Mouse (Mus musculus) heart, adult 11 months (tissue): ENCODE data around the gene Stx11.

ENCODE experiments used
- DNase-seq: peaks from one replicate; pipeline ENCODE4 v3.0.0; 2022

The Stx11 gene

DNA sequence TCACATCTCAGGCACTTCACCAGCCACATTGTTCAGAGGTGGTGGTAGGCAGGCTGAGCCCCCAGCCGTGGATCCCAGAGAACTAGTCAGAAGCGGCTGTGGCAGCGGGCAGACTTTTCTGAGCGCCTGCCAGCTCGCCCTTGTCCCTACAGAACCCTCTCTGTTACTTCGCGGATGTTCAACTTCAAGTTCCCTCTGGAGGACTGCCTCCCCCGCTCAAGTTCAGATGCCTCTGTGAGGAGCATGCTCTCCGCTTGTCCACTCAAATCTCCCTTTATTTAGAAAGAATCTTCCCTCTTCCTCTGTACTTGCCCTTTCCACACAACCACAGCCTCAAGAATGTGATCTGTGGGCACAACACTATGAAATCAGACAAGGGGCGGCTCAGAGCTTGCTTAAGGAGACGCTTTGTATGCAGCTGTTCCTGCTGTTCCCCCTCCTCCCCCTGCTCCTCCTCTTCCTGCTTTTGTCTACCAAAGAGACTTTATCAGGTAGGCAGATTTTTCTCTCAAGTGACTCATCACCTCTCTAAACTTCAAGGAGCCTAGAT, 52.0 kb downstream of the Stx11 start:
- DNase-seq, result peak; percentile 95

DNA sequence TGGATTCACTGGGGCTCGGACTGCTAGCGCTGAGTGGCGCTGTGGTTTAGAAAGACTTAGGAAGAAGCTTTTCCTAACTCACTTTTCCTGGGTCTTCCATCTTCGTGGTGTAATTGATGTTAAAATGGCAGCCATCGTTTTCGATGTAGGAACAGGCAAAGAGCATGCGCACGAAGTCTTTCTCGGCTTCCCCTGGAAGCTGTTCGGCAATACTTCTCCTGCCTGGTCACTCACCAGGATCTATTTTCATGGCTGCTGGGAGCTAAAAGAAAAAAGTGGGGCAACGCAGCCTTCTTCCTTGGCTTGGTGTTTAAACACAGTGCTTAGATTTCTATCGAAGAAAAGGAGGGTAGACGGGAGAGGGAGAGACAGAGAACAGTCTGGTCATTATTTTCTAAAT, 52.6 kb downstream of the Stx11 start:
- peak; percentile 68 for DNase-seq

DNA sequence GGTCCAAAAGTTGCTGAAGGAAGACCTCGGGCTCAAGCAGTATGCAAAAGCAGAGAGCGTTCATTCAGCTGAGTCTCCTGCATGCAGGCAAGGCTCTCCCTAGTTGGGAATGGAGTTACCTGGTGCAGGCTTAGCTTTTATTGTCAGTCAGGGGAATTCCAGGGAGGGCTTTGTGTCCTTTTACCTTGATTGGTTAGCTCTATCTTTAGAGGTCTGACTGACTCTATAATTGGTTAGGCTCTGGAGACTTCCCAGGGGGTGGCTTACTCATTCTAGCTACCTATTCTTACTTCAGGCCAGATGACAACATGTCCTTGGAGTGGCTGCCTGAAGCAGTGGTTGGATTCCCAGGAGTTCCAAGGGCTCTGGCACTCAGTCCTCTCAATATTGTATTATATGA, 54.2 kb downstream of the Stx11 start:
- peak; percentile 76 for DNase-seq

DNA sequence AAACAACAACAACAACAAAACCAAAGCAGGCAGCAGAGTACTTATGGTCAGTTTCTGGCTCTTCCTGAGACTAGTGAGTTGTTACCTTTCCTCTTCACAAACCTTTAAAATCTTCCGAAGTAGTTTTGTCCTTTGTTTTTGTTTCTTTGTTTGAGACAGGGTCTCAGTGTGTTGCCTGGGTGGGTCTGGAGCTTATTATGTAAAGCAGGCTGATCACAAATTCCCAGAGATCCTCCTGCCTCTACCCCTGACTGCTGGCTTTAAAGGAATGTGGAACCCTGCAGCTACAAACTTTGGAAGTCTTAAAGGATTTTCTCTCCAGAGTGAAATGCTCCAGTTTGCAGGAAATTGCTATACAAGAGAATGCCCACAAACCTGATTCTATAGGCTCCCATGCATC, 54.9 kb downstream of the Stx11 start:
- DNase-seq, result peak; percentile 37

DNA sequence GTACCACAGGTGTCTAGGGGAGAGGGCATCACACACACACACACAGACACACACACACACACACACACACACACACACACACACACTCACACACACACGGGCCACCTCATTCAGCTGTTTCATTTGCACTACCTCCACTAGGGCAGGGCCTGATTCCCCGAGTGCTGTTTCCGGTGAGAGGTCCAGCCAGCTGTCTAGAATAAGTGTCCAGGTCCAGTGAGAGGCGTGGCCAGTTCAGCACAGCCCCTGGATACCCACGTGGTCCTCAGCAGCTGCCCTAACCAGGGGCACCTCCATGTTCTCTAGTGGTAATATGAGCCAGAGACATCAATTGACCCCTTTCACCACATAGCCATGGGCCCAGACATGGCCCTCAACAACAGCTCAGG, 60.0 kb downstream of the Stx11 start:
- peak; percentile 54 for DNase-seq

DNA sequence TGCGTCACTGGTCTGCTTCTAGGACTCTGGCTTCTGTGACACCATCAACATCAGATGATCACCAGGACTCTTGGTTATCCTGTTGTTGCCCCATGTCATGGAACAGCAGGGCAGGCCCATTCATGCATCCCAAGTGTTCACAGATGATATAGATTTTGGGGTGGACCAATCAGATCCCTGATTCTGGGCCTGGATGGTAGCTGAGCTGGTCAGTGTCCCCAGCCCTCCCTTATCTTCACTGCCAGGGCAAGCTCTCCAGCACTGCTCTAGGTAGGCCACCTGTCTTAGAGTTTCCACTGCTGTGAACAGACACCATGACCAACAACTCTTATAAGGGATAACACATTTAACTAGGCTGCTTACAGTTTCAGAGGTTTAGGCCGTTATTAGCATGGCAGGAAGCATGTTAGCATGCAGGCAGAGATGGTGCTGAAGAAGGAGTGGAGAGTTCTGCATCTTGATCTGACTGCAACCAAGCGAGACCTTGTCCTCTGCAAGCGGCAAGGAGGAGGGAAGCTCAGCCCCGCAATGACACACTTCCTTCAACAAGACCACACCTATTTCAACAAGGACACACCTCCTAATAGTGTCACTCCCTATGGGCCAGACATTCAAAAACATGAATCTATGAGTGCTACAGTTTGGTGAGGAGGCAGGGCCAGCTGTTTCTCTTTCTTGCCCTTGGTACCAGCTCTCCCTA, 60.5 kb downstream of the Stx11 start:
- DNase-seq, result peak; percentile 78

DNA sequence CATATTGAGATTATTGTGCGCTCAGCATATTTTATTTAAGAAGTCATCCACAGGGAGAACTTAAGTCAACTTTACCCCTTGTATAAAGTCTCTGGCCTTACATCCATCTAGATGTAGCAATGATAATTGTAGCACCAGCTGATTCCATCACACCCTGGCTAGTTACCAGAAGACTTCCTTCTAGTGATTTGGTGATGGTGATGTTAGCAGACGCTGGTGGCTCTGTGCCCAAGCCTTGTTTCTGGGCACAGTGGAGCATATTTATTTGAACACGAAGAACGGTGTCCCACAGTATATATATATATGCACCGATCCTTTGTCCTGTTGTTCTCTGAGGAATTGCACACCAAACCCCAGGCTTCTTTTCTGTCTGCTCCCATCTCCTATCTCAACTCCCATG, 64.2 kb downstream of the Stx11 start:
- peak; percentile 61 for DNase-seq

DNA sequence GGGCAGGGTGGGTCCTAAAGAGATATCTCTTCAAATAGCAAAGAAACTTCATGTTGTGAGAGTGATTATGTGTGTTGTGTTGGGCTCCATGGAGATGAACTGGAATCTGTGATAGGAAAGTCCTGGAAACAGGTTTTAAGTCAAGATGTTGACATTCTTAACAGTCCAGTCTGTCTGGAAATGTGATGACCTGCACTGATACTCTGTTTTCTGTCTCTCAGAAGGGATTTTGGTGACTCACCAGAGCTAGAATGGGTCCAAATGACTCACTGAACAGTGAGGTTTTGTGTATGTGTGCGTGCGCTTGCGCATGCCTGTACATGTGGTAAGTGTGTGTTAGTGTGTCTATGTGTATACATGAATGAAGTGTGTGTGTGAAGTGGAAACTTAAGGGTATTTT, 70.8 kb downstream of the Stx11 start:
- DNase-seq, result no peak

DNA sequence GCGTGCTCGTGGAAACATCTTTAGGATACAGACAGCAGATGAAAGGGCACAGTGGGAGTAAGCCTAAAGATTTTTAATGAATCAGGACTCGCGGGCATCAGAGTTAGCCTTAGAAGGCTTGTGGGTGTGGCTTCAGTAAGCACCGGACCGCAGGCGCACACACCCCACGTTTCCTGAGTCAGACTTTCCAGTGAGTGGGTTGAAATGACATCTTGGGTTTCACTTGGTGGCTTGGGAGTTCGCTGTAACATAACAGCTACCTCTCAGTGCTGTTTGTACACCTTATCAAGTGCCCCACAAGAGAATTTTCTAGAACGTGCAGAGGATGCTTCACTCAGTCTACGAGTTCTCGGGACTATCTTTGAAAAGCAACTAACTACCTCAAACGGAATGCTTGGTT, 75.7 kb downstream of the Stx11 start:
- peak; percentile 88 for DNase-seq
